Mouse (Mus musculus) cerebellum, adult 2 months (tissue): Measurements from ENCODE around the gene Stk39.

Source experiments
- CTCF ChIP-seq: fragments of 200-500 bp; IDR thresholded peaks from 2 replicates; pipeline ENCODE4 v1.5.1; 2011; ENCODE audit warnings: low read depth, mild to moderate bottlenecking, control low read depth, low read length, moderate library complexity, borderline replicate concordance; ENCODE audit not compliant: insufficient read depth
- POLR2A ChIP-seq: fragments of 200-500 bp; IDR thresholded peaks from 2 replicates; pipeline ENCODE4 v1.6.1; 2011; ENCODE audit warnings: low read length, control low read depth, borderline replicate concordance; ENCODE audit not compliant: insufficient read depth

GRCm38 (mm10) chr2:68411201-68411600 lies 60.9 kb downstream of the Stk39 start:
- no peak for TF ChIP-seq CTCF
- no peak for TF ChIP-seq POLR2A
